Mouse (Mus musculus): ENCODE data around the gene Mamstr. TPM values are rescaled to one million over a fixed set of nuclear protein-coding genes. Genes with fewer than 3 reads are reported as not detected.
A peak's percentile ranks its signal among the peaks of the same experiment; 100 is the strongest.

Gene Mamstr
- 2.5 and 2.7 TPM in 2 replicates for polyA plus RNA-seq (2012; rRNA removed)

DNA sequence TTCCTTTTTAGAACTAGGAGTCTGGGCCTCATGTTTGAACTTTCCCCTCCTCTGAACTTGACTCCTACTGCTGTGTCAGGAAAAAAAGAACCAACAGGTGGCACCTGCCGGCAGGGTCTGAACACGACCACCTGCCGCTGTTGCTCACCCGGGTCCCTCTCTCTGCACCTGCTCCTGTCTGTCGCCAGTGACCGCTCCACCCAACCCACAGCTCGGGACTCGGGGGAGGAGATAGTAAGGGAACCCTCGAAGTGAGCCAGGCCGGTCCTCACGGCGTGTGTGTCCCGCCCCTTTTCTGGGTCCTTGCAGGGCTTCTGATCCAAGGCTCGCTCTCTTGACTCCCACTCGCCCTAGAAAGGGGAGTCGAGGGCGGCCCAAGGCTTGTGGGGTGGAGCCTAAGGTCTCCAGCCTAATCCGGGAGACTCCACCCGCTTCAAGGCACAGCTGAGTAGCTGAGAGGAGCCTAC, at the start of gene Mamstr:
Gene Mamstr (plus strand): TSS at position 417 of the 467 bp plus-strand sequence.
- Histone ChIP-seq H3K4me3 (ENCODE audit: extremely low read depth, insufficient read depth, insufficient read length) (no peak within 1 kb of the TSS), H3K27ac (ENCODE audit: insufficient read depth, low read length) (no peak within 1 kb of the TSS), H3K27me3 (ENCODE audit: control insufficient read depth, insufficient read depth, low read length) (no peaks in the 10 kb centered on the region), H3K36me3 (ENCODE audit: control insufficient read depth, insufficient read depth, low read length) (no peaks in the 10 kb centered on the region), H3K4me1 (ENCODE audit: control insufficient read depth, insufficient read depth, insufficient read length) (peaks cover 10% of the 10 kb centered on the region; the same call in 1 of the 2 replicates)
- DNase-seq (ENCODE audit: low read depth in 1 of 2, low spot score in 2 of 2), result no peak
- TF ChIP-seq CTCF (IDR thresholded peaks at IDR 0.05; ENCODE audit: extremely low read depth, insufficient read depth, insufficient read length, insufficient replicate concordance), result no peak
- no peak for TF ChIP-seq POLR2A (IDR thresholded peaks at IDR 0.05; ENCODE audit: low read depth, low read length)
- WGBS, result 83% methylated on average over 19 of the region's 19 CpGs

DNA sequence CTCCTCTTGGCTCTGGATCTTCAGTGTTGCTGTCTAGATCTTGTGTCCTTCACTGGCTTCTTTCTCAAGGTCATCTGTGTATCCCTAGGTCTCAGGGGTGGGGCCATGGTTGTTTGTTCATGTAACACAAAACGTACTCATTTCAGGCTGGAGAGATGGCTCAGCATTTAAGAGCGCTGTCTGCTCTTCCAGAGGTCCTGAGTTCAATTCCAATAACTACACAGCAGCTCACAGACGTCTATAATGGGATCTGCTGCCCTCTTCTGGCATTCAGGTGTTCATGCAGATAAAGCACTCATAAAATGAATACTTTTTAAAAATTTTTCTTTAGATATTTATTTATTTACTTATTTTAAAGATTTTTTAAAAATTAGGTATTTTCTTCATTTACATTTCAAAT, 48.9 kb upstream of the Mamstr start:
- Histone ChIP-seq H3K4me3 (ENCODE audit: extremely low read depth, insufficient read depth, insufficient read length) (no peak overlapping the region), H3K36me3 (ENCODE audit: control insufficient read depth, insufficient read depth, low read length) (no peaks in the 10 kb centered on the region; the same call in 1 of the 2 replicates), H3K4me1 (ENCODE audit: control insufficient read depth, insufficient read depth, insufficient read length) (peaks cover 7% of the 10 kb centered on the region; the same call in 1 of the 2 replicates), H3K27ac (ENCODE audit: insufficient read depth, low read length) (no peak overlapping the region), H3K27me3 (ENCODE audit: control insufficient read depth, insufficient read depth, low read length) (no peaks in the 10 kb centered on the region)
- WGBS, result 62% methylated on average over 3 of the region's 3 CpGs
- no peak for TF ChIP-seq CTCF (IDR thresholded peaks at IDR 0.05; ENCODE audit: extremely low read depth, insufficient read depth, insufficient read length, insufficient replicate concordance)
- no peak for TF ChIP-seq POLR2A (IDR thresholded peaks at IDR 0.05; ENCODE audit: low read depth, low read length)
- DNase-seq (ENCODE audit: low read depth in 1 of 2, low spot score in 2 of 2), result no peak

DNA sequence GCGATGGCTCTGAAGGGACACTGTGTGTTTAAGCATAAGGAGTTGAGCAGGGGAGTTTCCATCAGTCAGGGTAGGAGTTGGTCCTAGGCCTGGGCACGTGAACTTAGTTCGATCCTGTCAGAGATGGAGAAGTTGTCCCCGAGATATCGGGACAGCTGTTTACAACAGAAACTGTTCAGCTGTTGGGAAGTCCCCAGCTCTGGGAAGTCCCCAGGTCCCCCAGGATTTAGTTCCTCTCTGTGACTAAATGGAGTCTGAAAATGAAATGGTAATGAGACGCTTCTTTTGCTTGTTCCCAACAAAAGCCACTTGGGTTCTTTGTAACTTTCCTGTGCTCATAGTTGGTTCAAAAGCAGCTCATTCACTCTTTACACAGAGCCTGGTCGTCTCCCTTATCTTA, 47.9 kb upstream of the Mamstr start:
- H3K4me1 ChIP-seq (ENCODE audit: control insufficient read depth, insufficient read depth, insufficient read length), result peaks cover 7% of the 10 kb centered on the region; the same call in 1 of the 2 replicates
- no peak overlapping the region for H3K4me3 ChIP-seq (ENCODE audit: extremely low read depth, insufficient read depth, insufficient read length)
- no peaks in the 10 kb centered on the region for H3K27me3 ChIP-seq (ENCODE audit: control insufficient read depth, insufficient read depth, low read length)
- WGBS, result 21% methylated on average over 7 of the region's 7 CpGs
- H3K27ac ChIP-seq (ENCODE audit: insufficient read depth, low read length), result peak overlapping the region; percentile 66
- DNase-seq (ENCODE audit: low read depth in 1 of 2, low spot score in 2 of 2), result peak; percentile 52 to 70
- H3K36me3 ChIP-seq (ENCODE audit: control insufficient read depth, insufficient read depth, low read length), result no peaks in the 10 kb centered on the region; the same call in 1 of the 2 replicates
- TF ChIP-seq POLR2A (IDR thresholded peaks at IDR 0.05; ENCODE audit: low read depth, low read length) (no peak), CTCF (IDR thresholded peaks at IDR 0.05; ENCODE audit: extremely low read depth, insufficient read depth, insufficient read length, insufficient replicate concordance) (no peak)

DNA sequence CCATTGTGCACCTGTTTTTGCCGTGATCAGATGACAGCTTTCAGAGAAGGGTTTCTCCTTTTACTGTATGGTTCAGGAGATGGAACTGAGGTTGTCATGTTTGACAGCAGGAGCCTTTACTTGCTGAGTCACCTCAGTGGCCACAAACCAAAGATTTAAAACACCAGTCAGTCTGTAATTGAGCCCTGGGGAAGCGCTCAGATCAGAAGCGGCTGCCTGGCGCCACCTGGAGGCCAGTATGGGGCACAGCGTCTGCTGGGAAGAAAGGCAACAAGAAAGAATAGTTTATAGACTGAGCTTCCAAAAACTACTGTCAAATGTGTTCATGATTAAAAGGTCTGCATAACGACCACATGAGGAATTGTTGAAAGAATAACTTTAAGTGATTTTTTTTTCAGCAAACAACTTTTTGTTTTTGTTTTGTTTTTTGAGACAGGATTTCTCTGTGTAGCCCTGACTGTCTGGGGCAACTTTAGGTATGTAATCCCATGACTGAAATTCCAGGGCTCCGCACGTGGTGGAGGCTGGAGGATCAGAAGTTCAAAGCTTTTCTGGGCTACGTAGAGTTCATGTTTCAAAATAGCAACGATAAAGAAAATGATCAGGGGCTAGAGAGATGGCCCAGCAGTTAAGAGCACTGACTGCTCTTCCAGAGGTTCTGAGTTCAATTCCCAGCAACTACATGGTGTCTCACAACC, 46.5 kb upstream of the Mamstr start:
- Histone ChIP-seq H3K4me3 (ENCODE audit: extremely low read depth, insufficient read depth, insufficient read length) (no peak overlapping the region), H3K27ac (ENCODE audit: insufficient read depth, low read length) (no peak overlapping the region), H3K4me1 (ENCODE audit: control insufficient read depth, insufficient read depth, insufficient read length) (peaks cover 7% of the 10 kb centered on the region; the same call in 1 of the 2 replicates), H3K36me3 (ENCODE audit: control insufficient read depth, insufficient read depth, low read length) (no peaks in the 10 kb centered on the region), H3K27me3 (ENCODE audit: control insufficient read depth, insufficient read depth, low read length) (no peaks in the 10 kb centered on the region)
- 25% methylated on average over 10 of the region's 10 CpGs for WGBS
- TF ChIP-seq CTCF (IDR thresholded peaks at IDR 0.05; ENCODE audit: extremely low read depth, insufficient read depth, insufficient read length, insufficient replicate concordance) (peak; percentile 97), POLR2A (IDR thresholded peaks at IDR 0.05; ENCODE audit: low read depth, low read length) (no peak)
- DNase-seq (ENCODE audit: low read depth in 1 of 2, low spot score in 2 of 2), result peak; percentile 56 to 66

DNA sequence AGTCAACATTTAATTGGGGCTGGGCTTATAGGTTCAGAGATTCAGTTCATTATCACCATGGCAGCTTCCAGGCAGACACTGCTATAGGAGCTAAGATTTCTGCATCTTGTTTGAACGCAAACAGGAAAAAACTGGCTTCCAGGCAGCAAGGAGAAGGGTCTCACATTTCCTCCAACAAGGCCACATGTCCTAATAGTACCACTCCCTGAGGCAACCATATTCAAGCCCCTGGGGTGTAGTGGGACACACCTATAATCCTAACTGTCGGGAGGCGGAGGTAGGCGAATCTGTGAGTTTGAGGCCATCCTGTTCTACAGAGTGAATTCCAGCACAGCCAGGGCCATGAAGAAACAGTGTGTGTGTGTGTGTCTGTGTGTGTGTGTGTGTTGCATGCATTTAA, 44.6 kb upstream of the Mamstr start:
- H3K27ac ChIP-seq (ENCODE audit: insufficient read depth, low read length), result no peak overlapping the region
- WGBS, result 84% methylated on average over 4 of the region's 4 CpGs
- DNase-seq (ENCODE audit: low read depth in 1 of 2, low spot score in 2 of 2), result no peak
- H3K27me3 ChIP-seq (ENCODE audit: control insufficient read depth, insufficient read depth, low read length), result no peaks in the 10 kb centered on the region
- TF ChIP-seq CTCF (IDR thresholded peaks at IDR 0.05; ENCODE audit: extremely low read depth, insufficient read depth, insufficient read length, insufficient replicate concordance), result no peak
- TF ChIP-seq POLR2A (IDR thresholded peaks at IDR 0.05; ENCODE audit: low read depth, low read length), result no peak
- no peaks in the 10 kb centered on the region for H3K36me3 ChIP-seq (ENCODE audit: control insufficient read depth, insufficient read depth, low read length)
- peaks cover 7% of the 10 kb centered on the region; the same call in 1 of the 2 replicates for H3K4me1 ChIP-seq (ENCODE audit: control insufficient read depth, insufficient read depth, insufficient read length)
- H3K4me3 ChIP-seq (ENCODE audit: extremely low read depth, insufficient read depth, insufficient read length), result no peak overlapping the region

DNA sequence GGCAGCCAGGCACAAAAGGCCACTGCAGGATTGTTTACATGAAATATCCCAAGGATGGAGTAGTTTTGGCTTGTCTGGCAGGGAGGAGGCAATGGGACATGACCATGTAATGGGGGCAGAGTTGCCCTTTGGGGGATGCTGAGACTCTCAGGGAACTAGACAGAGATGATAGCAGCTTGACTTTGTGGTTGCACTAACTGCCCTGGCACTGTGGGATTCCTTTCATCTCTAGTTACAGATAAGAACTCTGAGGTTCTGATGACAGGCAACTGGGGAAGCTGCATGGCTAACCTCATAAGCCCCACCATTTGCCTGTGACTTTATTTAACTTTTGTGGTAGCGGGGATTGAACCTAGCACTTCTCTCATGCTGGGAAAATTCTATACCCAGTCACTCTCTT, 43.7 kb upstream of the Mamstr start:
- Histone ChIP-seq H3K27ac (ENCODE audit: insufficient read depth, low read length) (no peak overlapping the region), H3K36me3 (ENCODE audit: control insufficient read depth, insufficient read depth, low read length) (no peaks in the 10 kb centered on the region), H3K27me3 (ENCODE audit: control insufficient read depth, insufficient read depth, low read length) (no peaks in the 10 kb centered on the region), H3K4me3 (ENCODE audit: extremely low read depth, insufficient read depth, insufficient read length) (no peak overlapping the region), H3K4me1 (ENCODE audit: control insufficient read depth, insufficient read depth, insufficient read length) (peaks cover 7% of the 10 kb centered on the region; the same call in 1 of the 2 replicates)
- 61% methylated on average over 1 of the region's 1 CpGs for WGBS
- TF ChIP-seq CTCF (IDR thresholded peaks at IDR 0.05; ENCODE audit: extremely low read depth, insufficient read depth, insufficient read length, insufficient replicate concordance) (no peak), POLR2A (IDR thresholded peaks at IDR 0.05; ENCODE audit: low read depth, low read length) (no peak)
- no peak for DNase-seq (ENCODE audit: low read depth in 1 of 2, low spot score in 2 of 2)

DNA sequence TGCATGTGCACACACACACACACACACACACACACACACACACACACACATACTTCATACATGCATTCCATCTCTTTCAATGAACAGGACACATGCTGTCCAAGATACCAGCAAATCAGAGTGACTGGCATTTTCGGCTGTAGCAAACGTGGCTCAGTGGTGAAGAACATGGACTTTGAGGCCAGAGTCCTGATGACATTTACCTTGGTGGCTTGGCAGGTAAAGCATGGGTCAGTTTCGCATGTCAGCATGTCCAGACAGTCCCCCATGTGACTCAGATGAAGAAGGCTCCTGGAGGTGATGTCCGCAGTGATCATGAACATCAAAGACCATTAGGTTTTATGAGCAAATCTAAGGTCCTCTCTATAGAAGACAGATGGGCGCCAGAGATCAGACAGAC, 42.8 kb upstream of the Mamstr start:
- DNase-seq (ENCODE audit: low read depth in 1 of 2, low spot score in 2 of 2), result no peak
- Histone ChIP-seq H3K27me3 (ENCODE audit: control insufficient read depth, insufficient read depth, low read length) (no peaks in the 10 kb centered on the region), H3K36me3 (ENCODE audit: control insufficient read depth, insufficient read depth, low read length) (no peaks in the 10 kb centered on the region), H3K4me3 (ENCODE audit: extremely low read depth, insufficient read depth, insufficient read length) (no peak overlapping the region), H3K4me1 (ENCODE audit: control insufficient read depth, insufficient read depth, insufficient read length) (peaks cover 2% of the 10 kb centered on the region; the same call in 1 of the 2 replicates), H3K27ac (ENCODE audit: insufficient read depth, low read length) (no peak overlapping the region)
- WGBS, result 91% methylated on average over 5 of the region's 5 CpGs
- TF ChIP-seq POLR2A (IDR thresholded peaks at IDR 0.05; ENCODE audit: low read depth, low read length) (no peak), CTCF (IDR thresholded peaks at IDR 0.05; ENCODE audit: extremely low read depth, insufficient read depth, insufficient read length, insufficient replicate concordance) (no peak)
